Mouse (Mus musculus) lung, postnatal 0 days (tissue): ENCODE data around the gene Camta1.

Experiments
- CTCF ChIP-seq: IDR thresholded peaks from 2 replicates; pipeline ENCODE4 v1.5.1; 2016; ENCODE audit warnings: antibody characterized with exemption, mild to moderate bottlenecking
- EP300 ChIP-seq: IDR thresholded peaks from 2 replicates; pipeline ENCODE4 v1.6.1; 2016; ENCODE audit warnings: antibody characterized with exemption, mild to moderate bottlenecking, control low read depth

GRCm38 (mm10) chr4:151215179-151215578 is 646.5 kb downstream of the Camta1 start:
- TF ChIP-seq CTCF (peak; percentile 45), EP300 (no peak)
